Mouse (Mus musculus) limb, embryonic 14.5 days (tissue): ENCODE measurements at regions not wholly inside any gene's neighbourhood (a gene's known extent, or its start where the extent isn't known, plus 50 kb on each side); places are given as distances from the start of the nearest gene placed in this dataset.

ENCODE experiments used
- ATAC-seq: fragments of 200-750 bp; cut with Nextera tagmentation; 2 replicates; pipeline ENCODE4 v1.8.0; 2017; ENCODE audit warnings: low read depth, moderate number of reproducible peaks, moderate TSS enrichment; ENCODE audit not compliant: low FRiP score
- DNase-seq: peaks from one replicate; pipeline ENCODE4 v3.0.0-alpha.2; 2015; ENCODE audit warnings: low spot score
- H3K27ac ChIP-seq: fragments of 300-500 bp; sonication (generic); replicated peaks from 2 replicates; pipeline ENCODE4 v1.5.1; 2014; ENCODE audit warnings: low read depth, mild to moderate bottlenecking, low read length, moderate library complexity, mixed read lengths
- H3K27me3 ChIP-seq: fragments of 300-500 bp; sonication (generic); 2 replicates; pipeline ENCODE4 v1.6.1; 2014; ENCODE audit warnings: low read length, mixed read lengths; ENCODE audit not compliant: control insufficient read depth, insufficient read depth
- H3K36me3 ChIP-seq: fragments of 300-500 bp; sonication (generic); 2 replicates; pipeline ENCODE4 v1.6.1; 2014; ENCODE audit warnings: mild to moderate bottlenecking, low read length, moderate library complexity, mixed read lengths; ENCODE audit not compliant: control insufficient read depth, insufficient read depth
- H3K4me1 ChIP-seq: fragments of 300-500 bp; sonication (generic); 2 replicates; pipeline ENCODE4 v1.6.1; 2014; ENCODE audit warnings: antibody characterized with exemption, low read length, mixed read lengths; ENCODE audit not compliant: control insufficient read depth, insufficient read depth
- H3K4me2 ChIP-seq: fragments of 300-500 bp; sonication (generic); replicated peaks from 2 replicates; pipeline ENCODE4 v1.6.1; 2014; ENCODE audit warnings: low read depth, mild to moderate bottlenecking, low read length, moderate library complexity; ENCODE audit not compliant: severe bottlenecking
- H3K4me3 ChIP-seq: fragments of 300-500 bp; sonication (generic); replicated peaks from 2 replicates; pipeline ENCODE4 v1.5.1; 2014; ENCODE audit warnings: low read length
- H3K9ac ChIP-seq: fragments of 300-500 bp; sonication (generic); 2 replicates; pipeline ENCODE4 v1.6.1; 2014; ENCODE audit warnings: mild to moderate bottlenecking, low read depth, low read length, moderate library complexity; ENCODE audit not compliant: severe bottlenecking
- H3K9me3 ChIP-seq: fragments of 300-500 bp; sonication (generic); 2 replicates; pipeline ENCODE4 v1.6.1; 2016; ENCODE audit warnings: low read length; ENCODE audit not compliant: control insufficient read depth
- POLR2A ChIP-seq: fragments of 200-500 bp; IDR thresholded peaks from 2 replicates; pipeline ENCODE4 v1.8.0; 2012; ENCODE audit warnings: inconsistent platforms, mild to moderate bottlenecking, moderate library complexity, borderline replicate concordance; ENCODE audit not compliant: insufficient read depth, insufficient read length; ENCODE audit errors: extremely low read depth
- whole genome bisulfite sequencing: fragments of 180-500 bp; shearing (Covaris S2); extraction: QIAGEN DNeasy Blood & Tissue Kit; methylation state at CpG from one replicate; pipeline ENCODE4 v1.1.7; 2014; 5-methylcytosine and 5-hydroxymethylcytosine counted together

DNA sequence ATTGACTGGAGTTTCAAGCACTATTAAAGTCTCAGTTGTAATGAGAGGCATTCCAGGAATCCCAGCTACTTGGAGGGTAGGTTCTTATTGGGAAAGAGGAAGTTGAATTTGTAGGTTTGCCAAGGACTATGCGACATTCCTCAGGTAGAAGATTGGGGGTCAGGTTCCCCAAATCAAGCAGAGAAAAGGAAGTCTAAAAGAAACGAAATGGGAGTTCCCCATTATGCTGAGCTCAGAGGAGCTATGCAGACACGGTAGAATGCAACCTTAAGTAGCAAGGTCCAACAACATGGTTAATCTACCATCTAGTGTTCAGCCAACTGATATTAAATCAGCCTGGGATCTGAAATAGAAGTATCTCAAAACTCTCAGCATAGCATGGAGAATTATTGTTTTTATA, 1365.9 kb upstream of the Slc10a2 start:
- no peak for TF ChIP-seq POLR2A
- no peak overlapping the region for H3K4me3 ChIP-seq
- H3K36me3 ChIP-seq = no peaks in the 10 kb centered on the region
- no peak for DNase-seq
- no peak overlapping the region for H3K27ac ChIP-seq
- no peaks in the 10 kb centered on the region for H3K9me3 ChIP-seq
- WGBS = 77% methylated on average over 3 of the region's 3 CpGs
- H3K9ac ChIP-seq = no peak overlapping the region
- no peaks in the 10 kb centered on the region for H3K4me1 ChIP-seq
- no peak overlapping the region for H3K4me2 ChIP-seq
- no peaks in the 10 kb centered on the region for H3K27me3 ChIP-seq
- ATAC-seq = no peak

DNA sequence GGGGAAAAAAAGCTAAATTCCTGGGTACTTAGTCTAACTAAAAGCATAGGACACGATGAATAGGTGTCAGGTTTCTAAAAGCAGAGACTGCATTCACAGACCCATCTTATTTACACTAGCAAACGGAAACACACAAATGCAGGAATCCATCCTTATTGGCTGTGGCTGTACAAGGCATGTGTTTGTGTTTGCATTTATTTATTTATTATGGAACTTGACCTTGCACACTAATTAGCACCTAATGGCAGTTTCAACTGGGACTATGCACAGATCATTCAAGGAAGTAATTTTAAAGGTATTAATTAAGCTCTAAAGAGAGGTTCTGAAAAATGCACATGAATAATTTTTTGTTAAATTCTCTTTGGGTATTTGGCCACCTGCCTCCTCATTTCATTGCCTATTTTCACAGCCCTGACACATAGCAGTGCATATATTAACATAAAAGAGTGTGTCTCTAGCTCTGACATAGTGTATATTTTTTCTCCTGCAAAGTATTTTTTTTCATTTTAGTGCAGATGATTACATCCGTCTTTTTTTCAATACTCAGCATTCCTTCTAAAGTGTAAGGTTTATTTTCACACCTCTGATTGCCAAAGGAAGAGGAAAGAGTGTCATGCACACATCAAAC, 1351.5 kb upstream of the Slc10a2 start:
- Histone ChIP-seq H3K27me3 (no peaks in the 10 kb centered on the region), H3K4me1 (0 out of 2 replicates have a peak, but pooled peaks cover 3% of the 10 kb centered on the region), H3K4me3 (no peak overlapping the region), H3K9me3 (no peaks in the 10 kb centered on the region), H3K27ac (no peak overlapping the region), H3K4me2 (no peak overlapping the region), H3K36me3 (no peaks in the 10 kb centered on the region), H3K9ac (no peak overlapping the region)
- WGBS = 45% methylated on average over 3 of the region's 3 CpGs
- no peak for TF ChIP-seq POLR2A
- peak; percentile 7 for DNase-seq
- no peak for ATAC-seq

DNA sequence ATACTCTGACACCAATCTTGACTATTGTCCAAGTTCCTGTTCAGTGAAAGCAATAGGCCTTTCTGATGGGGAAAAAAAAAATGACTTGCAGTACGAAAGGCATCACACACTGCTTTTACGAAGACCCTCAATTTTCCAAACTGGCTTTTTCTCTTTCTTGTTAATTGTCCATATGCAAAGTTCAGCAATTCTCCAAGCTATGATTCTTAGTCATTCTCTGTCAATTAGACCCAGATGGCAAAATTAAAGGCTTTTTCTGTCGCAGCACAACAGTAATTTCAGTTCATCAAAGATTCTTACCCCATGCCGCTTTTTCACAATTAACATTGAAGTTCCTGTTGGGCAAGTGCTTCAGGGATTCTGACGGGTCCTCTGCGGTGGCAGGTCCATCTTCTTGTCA, 1343.2 kb upstream of the Slc10a2 start:
- ATAC-seq (no peak), DNase-seq (no peak)
- H3K36me3 ChIP-seq = no peaks in the 10 kb centered on the region
- no peaks in the 10 kb centered on the region for H3K27me3 ChIP-seq
- no peak for TF ChIP-seq POLR2A
- H3K9me3 ChIP-seq = no peaks in the 10 kb centered on the region
- H3K4me1 ChIP-seq = no peaks in the 10 kb centered on the region
- H3K4me3 ChIP-seq = no peak overlapping the region
- H3K4me2 ChIP-seq = no peak overlapping the region
- H3K9ac ChIP-seq = no peak overlapping the region
- WGBS = 36% methylated on average over 6 of the region's 6 CpGs
- no peak overlapping the region for H3K27ac ChIP-seq

DNA sequence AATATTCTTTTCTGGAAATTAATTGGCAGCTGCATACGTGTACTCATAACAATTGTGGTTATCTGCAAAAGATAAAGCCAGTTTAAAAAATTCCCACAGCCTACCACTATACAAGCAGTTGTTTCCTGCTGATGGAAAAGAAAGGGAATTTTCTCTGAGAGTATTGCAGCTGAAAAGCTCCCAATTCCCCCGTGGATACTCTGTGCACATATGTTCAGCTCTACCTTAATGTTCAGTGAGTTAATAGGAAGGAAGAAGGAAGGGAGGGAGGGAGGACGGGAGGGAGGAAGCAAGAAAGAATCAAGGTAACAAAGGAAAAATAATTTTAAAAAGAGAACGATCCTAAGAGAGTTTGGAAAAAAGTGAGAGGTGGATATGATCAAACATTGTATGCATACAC, 1333.9 kb upstream of the Slc10a2 start:
- no peak overlapping the region for H3K9ac ChIP-seq
- WGBS = 45% methylated on average over 4 of the region's 4 CpGs
- H3K36me3 ChIP-seq = no peaks in the 10 kb centered on the region
- H3K4me1 ChIP-seq = no peaks in the 10 kb centered on the region
- no peaks in the 10 kb centered on the region for H3K27me3 ChIP-seq
- DNase-seq (no peak), ATAC-seq (no peak)
- TF ChIP-seq POLR2A = no peak
- no peaks in the 10 kb centered on the region for H3K9me3 ChIP-seq
- no peak overlapping the region for H3K4me2 ChIP-seq
- H3K4me3 ChIP-seq = no peak overlapping the region
- no peak overlapping the region for H3K27ac ChIP-seq
